Mouse (Mus musculus) neural tube, embryonic 10.5 days (tissue): ENCODE measurements around the gene Trim62.

ENCODE experiments used
- DNase-seq: peaks from one replicate; pipeline ENCODE4 v3.0.0-alpha.2; 2017; ENCODE audit warnings: low spot score; ENCODE audit errors: extremely low spot score

Gene Trim62

DNA sequence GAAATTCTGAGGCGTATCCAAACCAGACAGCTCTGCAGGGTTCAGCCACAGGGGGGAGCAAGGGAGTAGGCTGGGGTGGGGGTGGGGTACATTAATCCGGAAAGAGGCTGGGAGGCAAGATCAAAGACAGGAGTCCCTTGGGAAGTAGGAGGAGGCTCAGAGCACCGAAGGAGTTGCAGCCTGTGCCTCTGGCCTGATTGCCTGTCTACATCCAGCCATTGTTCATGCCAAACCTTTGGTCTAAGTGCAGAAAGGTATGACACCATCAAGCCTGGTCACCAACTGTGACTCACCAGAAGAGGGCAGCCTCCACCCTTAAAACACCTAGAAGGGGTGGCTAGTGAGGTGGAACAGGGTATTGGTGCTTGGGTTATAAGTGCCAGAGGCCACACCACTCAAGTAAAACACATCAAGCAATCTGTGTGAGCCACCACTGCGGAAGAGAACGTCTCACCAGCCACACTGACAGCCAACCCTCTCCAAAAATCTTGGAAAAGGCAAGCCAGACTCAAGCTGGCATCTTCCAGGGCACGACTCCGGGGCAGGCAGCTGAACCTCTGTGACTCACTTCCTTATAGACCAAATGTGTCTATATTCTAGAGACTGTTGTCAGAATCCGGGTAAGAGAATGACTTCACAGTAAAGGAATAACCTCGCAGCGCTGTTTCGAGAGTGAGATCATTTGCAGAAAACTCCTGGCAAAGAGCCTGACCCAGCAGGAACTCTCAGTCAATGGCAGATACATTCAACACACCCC is 74.0 kb downstream of the Trim62 start:
- DNase-seq: peak; percentile 66

DNA sequence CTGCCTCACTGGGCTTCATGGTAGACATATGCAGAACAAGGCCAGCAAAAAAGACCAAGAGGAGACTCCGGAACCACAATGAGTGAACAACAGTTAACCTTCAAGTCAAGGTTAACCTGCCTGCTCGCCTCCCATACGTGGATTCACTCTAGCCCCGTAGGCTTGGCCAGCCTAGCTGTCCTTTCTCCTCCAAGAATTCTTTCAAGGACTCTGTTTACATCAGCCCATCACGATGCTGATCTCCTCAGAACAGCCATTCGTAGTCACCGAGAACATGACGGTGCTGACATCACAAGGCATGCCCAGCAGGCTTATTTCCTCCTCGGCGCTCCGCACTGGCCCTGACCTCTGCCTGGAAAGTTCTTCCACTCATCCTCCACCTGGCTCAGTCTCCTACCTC is 74.8 kb downstream of the Trim62 start:
- DNase-seq: no peak

DNA sequence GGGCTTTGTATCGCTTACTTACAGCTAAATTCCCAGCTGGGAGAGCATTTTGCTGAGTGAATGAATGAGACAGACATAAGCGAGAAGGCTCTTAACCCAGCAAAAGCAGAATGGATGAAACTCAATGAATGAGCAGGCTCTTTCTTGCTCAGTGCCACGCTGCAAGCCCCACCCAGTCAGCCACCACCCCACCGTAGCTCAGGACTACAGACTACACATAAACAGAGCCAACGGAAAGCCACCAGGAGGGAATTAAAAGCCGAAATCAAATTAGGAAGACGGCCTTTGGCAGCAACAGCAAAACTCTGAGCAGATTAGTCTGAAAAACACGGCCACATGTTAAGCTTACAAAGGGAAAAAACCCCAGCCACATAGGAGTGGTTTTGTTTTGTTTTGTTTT is 75.5 kb downstream of the Trim62 start:
- no peak for DNase-seq

DNA sequence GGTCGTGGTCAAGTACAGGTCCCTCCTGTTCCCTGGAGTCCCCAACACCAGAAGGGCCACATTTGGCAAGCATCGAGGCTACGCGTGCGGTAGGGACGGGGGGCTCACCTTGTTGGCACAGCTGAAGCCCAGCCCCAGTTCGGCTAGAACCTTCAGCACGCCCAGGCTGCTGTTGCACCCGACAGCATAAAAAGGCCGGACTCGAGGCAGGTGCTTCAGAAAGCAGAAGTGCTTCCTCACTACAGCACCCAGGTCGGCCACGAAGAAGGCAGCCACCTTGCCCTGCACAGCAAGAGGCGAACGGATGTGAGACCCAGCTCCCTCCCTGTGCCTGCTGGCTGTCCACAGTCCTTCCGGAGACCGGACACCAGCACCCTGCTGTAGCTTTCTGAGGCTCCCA is 76.3 kb downstream of the Trim62 start:
- no peak for DNase-seq
